Mouse (Mus musculus) adrenal gland (tissue): ENCODE measurements at regions not wholly inside any gene's neighbourhood (a gene's known extent, or its start where the extent isn't known, plus 50 kb on each side); places are given as distances from the start of the nearest gene placed in this dataset.

Experiments used
- intact Hi-C: fragments of 180-260 bp; cut with DNase I; formaldehyde crosslinking; loops from one replicate; pipeline ENCODE4 v1.15.1; 2025

DNA sequence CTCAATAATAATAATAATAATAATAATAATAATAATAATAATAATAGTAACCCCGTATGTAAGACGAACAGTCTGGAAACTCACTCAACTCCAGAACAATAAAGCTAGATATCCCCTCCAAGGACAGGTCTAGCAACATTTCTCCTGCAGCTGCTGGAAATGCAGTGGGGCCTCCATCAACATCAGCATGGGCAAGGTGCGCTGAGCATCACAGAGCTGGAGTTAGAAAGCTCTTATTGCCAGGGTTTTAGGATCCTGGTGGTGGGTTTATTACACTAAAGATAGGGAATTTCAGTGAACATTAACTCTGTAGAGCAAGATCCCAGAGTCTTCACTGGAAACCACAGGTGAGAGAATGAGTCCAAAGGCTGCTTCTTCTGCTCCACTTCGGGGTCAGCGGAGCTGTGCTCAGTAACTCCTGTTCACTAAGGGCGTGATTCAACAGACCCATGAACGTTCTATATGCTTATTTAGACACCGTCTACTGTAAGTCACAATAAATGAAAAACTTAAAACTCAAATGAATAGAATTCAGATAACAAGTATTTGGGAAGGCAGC, 64.6 kb upstream of the Ube2e1 start:
- intact Hi-C loops, result no loop called here

DNA sequence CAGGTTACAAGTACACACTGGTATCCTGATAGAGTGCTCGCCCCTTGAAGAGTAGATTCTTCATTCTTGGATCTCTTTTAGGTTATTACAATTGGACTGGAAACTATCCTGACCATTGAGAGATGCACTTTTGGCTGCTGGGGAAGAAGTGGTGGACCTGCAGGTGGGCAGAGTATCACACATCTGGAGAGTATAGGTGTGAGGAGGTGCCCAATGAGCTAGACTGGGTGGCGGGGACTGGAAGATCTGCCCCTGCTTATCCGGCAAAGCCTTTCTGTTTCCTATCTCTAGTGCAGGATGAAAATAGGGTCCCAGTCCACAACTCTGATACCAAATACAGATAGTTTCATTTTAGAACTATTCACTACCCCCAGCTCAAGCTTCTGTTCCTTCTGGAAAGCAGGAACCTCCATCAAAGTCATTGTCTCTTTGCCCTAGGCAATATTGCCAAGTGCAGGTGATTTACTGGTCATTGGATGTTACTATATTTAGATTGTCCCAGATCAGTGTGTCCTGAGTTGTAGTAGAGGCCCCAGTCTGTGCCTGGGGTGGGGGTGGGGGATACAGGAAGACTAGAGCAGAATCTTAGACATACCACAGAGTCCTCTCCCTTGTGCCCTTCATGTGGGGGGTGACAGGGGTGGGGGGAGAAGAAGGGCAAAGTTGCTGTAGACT, 62.5 kb upstream of the Ube2e1 start:
- intact Hi-C loops, result no loop called here

DNA sequence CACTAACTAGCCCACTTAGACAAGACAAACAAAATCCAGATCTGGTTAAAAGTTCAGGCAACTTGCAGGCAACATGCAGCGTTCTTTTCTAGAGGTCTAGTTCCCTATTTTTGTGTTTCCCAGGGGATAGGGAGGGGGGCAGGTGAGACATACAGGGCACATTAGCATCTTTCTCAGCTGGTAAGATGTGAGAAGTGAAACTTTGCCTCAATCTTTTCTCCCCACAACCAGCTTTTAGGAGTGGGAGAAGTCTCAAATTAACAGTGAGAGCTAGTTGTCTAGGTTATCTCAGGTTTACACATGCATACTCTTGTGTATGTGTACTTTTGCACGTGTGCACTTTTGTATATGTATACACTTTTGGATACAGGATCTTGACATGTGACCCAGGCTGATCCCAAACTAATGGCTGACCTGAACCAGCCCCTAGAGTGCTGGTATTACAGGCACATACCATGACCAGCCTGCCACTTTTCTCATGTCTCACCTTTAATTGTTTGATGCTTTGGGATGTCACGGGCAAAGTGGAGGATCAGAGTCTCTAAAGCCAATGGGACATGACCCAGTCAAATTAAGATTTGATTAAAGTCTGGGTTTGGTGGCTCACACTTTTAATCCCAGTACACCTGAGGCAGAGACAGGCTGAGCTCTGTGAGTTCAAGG, 60.3 kb upstream of the Ube2e1 start:
- intact Hi-C loops, result no loop called here

DNA sequence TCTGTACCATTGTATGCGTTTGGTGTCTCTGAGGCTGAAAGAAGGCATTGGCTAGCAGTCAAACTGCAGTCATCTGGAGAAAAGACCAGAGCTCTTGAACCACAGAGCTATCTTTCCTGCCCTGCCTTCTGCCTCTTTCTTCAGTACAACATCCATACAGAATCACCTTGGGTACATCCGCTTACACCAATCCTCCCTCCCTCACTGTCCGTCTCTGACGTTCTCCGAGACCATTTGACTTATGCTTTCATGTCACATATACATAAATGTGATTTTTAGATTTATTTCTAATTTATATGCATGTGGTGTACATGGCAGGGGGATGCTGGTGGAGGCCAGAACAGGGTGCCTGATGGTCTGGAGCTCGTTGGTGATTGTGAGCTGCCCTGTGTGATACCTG, 57.7 kb upstream of the Ube2e1 start:
- intact Hi-C loops, result no loop called here

DNA sequence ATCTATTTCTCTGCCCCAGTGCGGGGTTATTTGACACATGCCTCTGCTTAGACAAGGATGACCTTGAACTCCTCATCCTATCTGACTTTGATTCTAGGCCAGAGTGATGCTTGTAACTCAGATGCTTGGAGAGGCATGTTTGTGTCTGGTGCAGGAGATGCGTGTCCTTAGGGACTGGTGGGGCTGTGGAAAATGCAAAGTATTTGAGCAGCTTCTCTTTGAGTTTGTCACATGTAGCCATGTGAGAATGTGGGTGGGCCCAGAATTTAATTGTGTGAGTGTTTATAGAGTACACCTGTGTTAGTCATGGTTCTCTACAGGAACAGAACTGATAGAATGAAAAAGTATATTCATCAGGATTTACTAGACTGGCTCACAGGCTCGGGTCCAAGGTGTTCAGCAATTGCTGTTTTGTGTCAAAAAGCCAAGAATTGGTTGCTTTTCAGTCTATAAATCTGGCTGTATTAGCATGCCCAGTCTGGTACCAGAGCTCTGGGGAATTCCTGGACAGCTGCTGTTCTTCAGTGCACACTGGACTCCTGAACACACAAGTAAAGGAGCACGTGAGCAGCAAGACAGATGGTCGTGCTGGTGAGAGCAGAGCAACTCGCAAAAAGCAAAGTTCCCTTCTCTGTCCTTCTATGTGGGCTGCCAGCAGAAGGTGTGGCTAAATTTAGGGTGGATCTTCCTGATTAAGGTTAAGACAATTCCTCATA, 54.5 kb upstream of the Ube2e1 start:
- intact Hi-C loops, result no loop called here
